Mouse (Mus musculus) forelimb bud, embryonic 11.5 days (tissue): Measurements from ENCODE around the gene Gsc.
"Not testable (repeated sequence)": the region's sequence is repeated elsewhere in the genome, so short reads cannot be mapped to it uniquely, and the experiment has no call there.

ENCODE experiments used
- DNase-seq: peaks from one replicate; pipeline ENCODE4 v3.0.0-alpha.2; 2012; ENCODE audit warnings: low read depth, low spot score

Gene Gsc

GRCm38 (mm10) chr12:104459377-104459776, 13.8 kb downstream of the Gsc start:
- no peak for DNase-seq

DNA sequence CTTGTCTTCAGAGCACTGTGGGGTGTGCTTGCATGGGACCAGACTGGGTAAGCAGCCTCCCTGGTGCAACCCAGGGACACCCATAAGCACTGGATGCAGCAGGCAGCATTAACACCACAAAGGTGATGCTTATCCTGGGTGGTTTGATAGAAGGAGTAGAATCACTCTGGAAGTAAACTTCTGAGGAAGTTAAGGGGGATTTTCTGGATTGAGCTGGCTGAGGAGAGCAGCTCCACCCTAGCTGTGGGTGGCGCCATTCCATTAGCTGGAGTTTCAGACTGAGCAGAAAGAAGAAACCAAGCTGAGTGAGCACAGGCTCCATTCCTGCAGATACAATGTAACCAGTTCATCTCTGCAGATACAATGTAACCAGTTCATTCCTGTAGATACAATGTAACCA, 20.1 kb downstream of the Gsc start:
- no peak for DNase-seq

GRCm38 (mm10) chr12:104450257-104450656, 22.9 kb downstream of the Gsc start:
- no peak for DNase-seq

DNA sequence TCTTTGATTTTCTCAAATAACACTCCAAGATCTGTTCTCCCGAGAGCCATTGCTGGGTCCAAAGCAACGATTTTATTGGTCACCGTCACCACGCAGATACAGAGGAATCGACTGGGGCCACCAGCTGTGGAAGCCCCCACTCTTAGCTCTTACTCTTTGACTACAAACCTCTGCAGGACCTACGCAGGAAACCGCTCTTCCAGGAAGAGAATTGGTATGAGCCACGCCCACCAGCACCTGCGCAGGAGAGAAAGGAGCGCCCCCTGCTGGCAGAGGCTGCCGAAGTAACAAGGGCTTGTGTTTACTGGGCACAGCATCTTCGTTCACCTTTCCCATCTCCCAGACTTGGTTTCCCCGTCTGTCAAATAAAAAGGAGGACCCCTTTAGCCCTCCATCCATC, 25.0 kb downstream of the Gsc start:
- DNase-seq = no peak

DNA sequence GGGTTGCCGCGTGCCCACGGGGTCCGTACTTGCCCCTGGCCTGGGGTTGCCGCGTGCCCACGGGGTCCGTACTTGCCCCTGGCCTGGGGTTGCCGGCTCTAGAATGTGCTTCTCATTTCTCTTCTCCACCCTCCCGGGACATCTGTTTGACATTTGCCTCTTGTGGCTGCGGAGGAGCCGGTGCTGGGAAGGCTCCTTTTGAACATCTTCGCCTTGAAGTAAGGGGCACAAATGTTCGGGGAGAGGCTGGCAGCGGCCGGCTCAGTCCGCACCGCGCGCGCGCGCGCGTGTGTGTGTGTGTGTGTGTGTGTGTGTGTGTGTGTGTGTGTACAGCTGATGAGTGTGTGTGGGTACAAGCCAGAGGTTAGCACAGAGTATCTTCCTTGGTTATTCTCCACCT, 26.1 kb downstream of the Gsc start:
- DNase-seq = not testable (repeated sequence)

GRCm38 (mm10) chr12:104443716-104444115, 29.4 kb downstream of the Gsc start:
- no peak for DNase-seq

DNA sequence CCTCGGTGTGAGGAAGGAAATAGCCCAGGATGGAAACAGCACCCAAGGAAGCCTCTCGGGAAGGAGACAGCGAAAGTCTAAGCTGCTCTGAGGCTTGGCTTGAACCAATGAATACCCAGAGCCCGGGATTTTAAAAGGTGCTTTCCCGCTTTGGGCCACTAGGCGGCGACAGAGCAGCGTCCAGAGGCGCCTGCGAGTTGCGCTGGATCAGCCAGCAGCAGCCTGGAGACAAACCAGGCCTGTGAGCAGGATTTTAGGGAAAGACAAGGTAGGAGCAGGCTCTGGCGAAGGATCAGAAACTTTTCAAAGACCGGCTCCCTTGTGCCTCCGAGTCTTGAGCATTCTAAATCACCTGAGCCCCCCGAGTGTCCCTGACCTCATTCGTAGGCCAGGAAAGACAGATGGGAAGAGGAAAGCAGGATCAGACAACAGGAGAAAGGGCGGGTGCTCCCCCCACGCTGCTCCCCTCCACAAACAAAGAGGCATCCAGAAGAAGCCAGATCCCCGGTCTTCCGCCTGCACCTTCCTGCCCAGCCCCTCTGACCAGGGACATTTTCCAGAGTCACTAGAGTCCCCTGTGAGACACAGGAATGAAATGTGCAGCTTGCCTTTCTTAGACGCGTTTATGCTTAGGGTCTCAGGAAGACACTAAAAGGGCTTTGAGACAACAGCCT, 32.9 kb downstream of the Gsc start:
- DNase-seq = peak; percentile 90

DNA sequence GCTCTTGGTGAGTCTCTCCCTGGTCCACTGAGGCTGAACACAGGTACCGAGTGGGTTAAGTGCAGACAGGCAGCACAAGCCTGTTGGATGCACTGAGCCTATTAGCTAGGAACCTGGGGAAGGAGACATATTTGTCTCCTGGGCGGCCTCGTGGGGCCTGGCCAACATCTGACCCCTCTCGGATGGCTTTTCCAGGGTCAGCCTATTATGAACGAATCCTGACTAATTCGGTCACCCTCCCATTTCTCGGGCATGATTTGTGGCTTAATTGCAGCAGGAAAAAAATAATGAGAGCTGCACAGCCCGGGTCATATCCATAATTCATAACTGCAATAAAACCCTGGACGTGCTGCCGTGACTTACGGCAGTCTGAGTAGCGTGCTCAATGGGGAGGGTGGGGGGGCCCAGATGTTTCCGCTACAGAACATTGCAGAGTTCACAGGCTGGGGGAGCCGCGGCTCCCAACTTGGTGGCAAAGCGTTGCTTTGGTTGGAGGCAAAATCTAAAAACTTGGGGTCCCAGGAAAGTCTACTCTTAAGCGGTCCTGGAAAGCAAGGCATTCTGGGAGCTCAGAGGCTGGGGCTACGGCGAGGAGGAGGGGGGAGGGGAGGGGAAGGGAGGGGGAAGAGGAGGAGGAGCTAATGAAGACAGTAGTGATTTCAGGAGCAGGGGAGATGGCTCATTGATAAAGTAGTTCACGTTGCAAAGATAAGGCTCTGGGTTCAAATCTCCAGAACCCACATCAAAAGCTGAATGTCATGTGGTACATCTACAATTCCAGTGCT, 39.0 kb downstream of the Gsc start:
- DNase-seq = peak; percentile 51

- no peak for DNase-seq
These were observed 39.9 kb downstream of the Gsc start for GRCm38 (mm10) chr12:104433214-104433613.

DNA sequence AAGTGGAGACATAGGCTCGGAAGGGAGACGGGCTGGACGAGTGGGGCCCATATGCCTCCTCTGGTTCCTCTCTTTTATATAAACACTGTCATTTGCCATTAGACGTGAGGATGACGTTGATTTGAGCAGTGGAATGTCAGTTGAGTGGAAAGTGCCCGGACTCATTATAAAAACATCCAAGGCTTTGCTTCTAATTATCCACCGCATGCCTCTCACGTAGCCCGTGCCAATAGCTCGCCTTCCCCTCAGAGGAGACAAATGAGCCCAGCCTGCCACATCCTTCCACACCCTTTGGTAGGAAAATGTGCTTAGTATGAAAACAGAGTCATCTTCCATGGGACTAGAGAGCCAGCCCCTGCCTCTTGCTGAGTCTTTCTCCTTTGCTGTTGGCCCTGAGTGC, 41.8 kb downstream of the Gsc start:
- no peak for DNase-seq

GRCm38 (mm10) chr12:104426915-104427314, 46.2 kb downstream of the Gsc start:
- DNase-seq = peak; percentile 61

DNA sequence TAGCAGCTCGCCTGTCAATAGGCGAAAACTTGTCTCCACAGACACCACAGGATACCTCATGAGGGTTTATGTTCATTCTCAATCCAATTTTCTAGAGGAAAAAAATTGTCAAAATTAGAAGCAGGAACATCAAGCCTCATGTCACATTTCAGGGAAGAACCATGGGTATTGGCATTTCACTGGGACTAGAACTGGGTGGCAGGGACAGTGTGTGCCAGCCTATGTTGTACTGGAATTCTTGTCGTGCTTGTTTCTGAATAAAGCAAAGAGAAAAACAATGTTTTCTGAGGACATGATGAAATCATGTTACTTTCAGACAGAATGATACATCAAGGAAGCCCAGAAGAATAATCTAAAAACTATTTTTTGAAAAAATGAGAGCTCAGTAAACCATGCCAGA, 47.5 kb downstream of the Gsc start:
- no peak for DNase-seq

GRCm38 (mm10) chr12:104422615-104423392, 50.3 kb downstream of the Gsc start:
- DNase-seq = no peak
